Mouse (Mus musculus) testis, adult 2 months (tissue): ENCODE measurements around the gene Bzw2.

Experiments used
- CTCF ChIP-seq: fragments of 200-500 bp; IDR thresholded peaks from 2 replicates; pipeline ENCODE4 v1.5.1; 2012; ENCODE audit warnings: low read depth, mild to moderate bottlenecking, inconsistent platforms, low read length, moderate library complexity; ENCODE audit not compliant: control insufficient read depth, insufficient read depth, insufficient replicate concordance
- POLR2A ChIP-seq: fragments of 200-500 bp; IDR thresholded peaks from 2 replicates; pipeline ENCODE4 v1.6.1; 2012; ENCODE audit warnings: low read depth, mild to moderate bottlenecking, inconsistent platforms, low read length, moderate library complexity; ENCODE audit not compliant: control insufficient read depth

GRCm38 (mm10) chr12:36155141-36155641 lies 2.7 kb downstream of the Bzw2 start:
- TF ChIP-seq CTCF: no peak
- TF ChIP-seq POLR2A: no peak
